Mouse (Mus musculus): Measurements from ENCODE around the gene Cyp39a1.

Gene Cyp39a1

DNA sequence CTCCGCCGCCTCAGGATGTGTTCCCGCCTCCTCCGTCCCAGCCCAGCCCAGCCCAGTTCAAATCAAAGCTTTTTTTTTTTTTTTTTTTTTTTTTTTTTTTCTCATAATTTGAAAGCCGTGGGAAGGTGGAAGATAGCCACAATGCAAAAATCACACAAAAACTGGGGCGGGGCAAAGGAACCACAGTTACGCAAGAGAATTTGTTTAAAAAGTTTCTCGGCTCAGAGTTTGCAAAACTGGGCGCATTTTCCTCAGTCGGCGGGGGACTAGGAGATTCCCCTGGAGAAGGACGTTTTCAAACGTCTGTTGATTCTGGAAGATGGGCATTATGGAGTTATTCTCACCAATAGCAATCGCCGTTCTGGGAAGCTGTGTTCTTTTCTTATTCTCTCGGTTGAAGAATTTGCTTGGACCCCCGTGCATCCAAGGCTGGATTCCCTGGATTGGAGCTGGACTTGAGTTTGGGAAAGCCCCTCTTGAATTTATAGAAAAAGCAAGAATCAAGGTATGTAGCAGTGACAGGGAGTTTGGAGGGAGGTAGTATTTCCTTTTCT is at the start of gene Cyp39a1:
Gene Cyp39a1 (plus strand): TSS at position 136 of the 554 bp plus-strand sequence.
- DNase-seq (ENCODE audit: low spot score), result no peak

DNA sequence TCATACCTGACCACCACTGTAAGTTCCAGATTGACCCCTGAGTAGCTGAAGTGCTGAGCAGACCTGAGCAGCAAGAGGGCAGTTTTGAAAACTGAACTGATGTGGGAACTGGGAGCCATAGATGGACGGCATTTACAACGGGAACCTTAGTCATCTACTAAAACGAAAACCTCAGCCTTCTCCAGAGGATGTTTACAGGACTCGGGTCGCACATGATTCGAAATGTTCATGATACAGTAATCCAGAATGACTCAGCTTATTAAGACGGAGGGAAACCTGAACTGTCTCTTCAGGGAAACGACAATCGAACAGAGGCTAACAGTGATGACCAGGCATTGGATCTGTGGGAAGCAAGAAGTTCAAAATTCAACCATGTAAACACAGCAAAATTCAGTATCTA is 48.1 kb upstream of the Cyp39a1 start:
- DNase-seq (ENCODE audit: low spot score), result no peak

DNA sequence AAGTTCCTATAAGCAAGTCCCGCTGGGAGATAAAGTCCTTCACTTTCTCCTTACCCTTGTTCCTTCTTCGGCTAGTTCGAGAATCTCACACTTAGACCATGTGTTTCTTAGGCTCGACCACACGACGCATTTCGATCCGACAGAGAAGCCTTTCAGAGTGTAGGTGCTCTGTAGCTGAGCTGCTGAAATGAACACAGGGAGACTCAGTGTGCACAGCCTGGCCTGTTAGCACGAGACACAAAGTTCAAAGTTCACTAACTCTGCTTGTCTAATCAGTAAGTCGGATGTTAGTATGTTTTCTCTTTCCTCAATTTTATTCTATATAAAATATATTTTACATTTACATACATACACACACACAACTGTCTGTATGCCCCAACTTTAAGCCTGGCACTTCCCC is 45.1 kb upstream of the Cyp39a1 start:
- no peak for DNase-seq (ENCODE audit: low spot score)

DNA sequence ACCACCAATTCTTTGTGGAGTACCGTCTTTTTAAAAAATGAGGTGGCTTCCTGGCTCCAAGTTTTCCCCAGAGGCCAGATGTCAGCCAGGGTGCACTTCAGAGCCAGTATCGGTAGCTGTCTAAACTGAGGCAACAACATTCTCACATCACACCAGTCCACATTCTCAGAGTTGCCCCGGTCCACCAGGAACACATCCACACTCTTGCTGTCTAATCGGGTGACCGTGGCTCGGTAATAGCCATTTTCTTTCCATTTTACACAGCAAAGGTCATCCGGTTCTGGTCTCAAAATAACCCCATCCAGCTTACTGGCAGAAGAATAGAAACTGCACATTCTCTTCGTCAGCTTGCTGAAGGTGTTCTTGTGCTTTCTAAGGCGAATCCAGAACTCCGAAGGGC is 39.0 kb upstream of the Cyp39a1 start:
- DNase-seq (ENCODE audit: low spot score), result no peak

DNA sequence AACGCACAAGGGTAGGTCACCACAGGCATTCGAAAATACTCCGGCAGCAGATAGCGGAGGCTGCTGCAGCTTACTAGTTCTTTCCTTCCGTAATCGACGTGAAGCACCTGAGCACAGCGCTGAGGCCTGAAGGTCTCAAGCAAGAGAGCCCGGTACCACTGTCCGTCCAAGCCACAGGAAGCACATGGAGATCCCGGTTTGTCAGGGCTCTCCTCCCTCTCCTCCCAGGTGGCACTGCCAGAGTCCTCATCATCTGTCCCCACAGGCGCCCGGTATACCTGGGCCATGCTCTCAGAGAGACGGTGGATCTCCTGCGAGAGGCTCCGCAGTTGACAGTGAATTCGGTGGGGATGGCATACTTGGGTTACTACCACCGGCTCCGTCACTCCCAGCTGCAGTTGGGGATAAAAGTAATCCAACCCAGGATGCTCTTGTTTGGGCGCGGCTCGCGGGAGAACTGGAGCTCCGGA is 38.2 kb upstream of the Cyp39a1 start:
- no peak for DNase-seq (ENCODE audit: low spot score)

DNA sequence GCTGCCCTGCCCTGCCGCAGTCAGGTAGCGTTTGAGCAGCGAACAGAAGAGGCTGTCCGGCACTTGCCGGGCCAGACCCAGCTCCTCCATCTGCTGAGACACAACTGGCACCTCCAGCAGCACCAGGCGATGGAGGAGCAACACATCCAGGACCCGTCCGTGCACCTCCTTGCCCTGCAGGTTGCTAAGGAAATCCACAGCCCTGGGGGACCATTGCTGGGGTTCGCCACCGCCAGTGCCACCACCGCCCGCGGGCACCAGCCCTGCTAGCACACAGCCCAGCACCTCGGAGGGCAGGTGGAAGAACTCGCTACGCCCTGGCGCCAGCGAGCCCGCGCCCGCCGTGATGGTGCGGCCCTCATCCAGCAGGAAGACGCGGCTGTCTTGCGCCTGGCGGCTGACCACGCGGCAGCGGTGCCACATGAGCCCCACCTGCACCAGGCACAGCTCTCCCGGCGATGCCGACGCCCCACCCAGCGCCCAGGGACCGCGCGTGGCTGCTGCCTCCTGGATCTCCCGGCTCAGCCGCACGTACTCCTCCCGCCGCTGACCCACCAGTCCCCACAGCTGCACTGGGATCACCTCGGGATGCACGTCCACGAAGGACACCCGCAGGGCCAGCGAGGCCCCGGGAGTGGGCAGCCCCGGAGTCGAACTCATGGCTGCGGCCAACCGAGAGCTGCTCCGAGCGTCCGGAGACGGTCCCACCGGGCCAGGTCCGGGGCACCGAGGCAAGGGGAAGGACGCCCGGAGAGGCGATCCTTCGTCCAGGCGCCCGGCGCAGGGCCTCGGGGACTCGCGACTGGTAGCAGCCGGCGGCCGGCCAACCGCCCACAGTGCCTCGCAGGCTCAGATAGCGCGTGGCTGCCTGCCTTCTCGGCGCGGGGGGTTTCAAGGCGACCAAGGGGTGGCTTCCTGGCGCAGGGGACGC is 37.5 kb upstream of the Cyp39a1 start, which contains the start of gene Tdrd6:
Gene Tdrd6 (minus strand): TSS at position 804 of the 931 bp plus-strand sequence.
- DNase-seq (ENCODE audit: low spot score), result no peak

DNA sequence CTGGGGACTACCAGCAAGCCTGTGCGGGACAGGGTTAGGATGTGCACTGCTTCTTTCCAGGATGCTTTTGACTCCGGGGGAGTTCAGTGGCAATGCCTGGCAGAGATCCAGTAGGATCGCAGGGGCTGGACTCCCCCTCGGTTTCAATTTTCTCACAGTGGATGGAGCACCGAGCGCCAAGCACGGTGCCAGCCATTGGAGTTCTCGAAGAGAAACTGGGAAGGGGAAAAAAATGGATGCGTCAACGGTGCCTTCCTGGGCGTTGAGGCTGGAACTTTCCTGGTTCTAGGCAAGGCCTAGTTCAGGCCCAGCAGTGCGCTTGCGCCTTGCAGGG is 36.8 kb upstream of the Cyp39a1 start:
- no peak for DNase-seq (ENCODE audit: low spot score)

DNA sequence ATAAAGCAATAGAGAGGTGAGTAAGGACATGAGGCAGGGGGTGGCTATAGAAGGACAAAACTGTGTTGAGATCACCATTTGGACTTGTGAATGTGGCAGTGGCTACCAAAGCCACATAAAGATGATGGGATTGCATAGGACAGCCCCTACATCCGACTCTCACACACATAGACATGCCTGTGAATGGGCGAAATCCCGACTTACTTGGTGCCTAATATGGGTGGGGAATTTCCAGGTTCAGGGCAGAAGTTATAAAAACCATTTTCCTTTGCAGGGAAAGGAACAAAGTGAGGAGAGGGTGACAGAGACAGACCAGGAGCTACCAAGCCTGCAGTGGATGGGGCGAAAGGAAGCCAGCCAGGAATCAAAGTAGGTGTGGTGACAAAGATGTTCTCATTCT is 30.1 kb upstream of the Cyp39a1 start:
- no peak for DNase-seq (ENCODE audit: low spot score)

DNA sequence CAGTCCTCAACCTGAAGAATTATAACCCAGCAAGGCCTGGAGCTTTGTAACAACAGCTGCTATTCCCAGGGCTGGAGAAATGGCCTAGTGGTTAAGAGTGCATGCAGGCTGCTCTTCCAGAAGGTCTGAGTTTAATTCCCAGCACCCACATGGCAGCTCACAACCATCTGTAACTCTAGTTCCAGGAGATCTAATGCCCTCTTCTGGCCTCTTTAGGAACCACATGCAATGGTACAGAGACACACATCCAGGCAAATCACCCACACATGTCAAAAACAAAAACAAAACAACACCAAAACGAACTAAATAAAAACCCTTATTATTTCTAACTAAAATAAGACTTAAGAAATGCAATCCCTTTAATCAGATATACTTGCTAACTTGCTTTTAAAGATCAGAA is 26.4 kb upstream of the Cyp39a1 start:
- no peak for DNase-seq (ENCODE audit: low spot score)

DNA sequence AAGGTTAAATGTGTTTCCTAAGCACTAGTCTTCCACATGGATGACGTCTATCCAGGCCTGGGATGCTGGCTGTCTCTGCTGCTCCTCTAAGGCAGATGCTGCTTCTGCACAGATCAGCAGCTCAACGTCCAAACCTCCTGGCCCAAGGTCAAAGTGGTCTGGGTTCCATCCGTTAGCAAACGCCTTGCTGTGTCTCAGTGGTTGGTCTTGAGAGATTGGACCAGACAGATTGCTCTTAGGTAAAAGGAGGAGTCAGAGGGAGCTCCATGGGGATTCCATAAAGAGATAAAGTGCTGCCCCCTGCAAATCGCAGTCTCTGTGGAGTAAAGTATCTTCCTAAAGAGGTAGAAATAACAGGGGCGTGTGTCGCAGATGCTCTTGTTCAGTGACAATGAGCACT is 24.0 kb upstream of the Cyp39a1 start:
- DNase-seq (ENCODE audit: low spot score), result no peak

DNA sequence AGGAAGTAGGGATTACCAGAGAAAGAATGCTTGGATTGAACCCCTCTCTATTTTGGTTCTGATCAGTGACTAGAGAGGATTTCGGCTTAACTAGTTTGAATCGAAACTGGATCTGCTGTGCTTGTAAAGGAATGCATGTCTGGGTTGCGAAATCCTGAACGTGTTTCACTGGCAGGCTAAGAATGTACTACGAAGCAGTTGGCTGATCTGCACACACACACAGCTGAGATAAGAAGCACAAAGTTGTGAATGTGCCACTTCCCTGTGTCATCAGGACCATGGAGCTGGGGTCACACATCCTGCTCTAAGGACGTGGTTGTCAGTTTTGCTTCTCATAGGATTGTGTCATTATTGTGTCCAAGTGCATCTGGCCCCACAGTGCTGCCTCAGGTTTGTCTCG is 22.9 kb upstream of the Cyp39a1 start:
- no peak for DNase-seq (ENCODE audit: low spot score)

DNA sequence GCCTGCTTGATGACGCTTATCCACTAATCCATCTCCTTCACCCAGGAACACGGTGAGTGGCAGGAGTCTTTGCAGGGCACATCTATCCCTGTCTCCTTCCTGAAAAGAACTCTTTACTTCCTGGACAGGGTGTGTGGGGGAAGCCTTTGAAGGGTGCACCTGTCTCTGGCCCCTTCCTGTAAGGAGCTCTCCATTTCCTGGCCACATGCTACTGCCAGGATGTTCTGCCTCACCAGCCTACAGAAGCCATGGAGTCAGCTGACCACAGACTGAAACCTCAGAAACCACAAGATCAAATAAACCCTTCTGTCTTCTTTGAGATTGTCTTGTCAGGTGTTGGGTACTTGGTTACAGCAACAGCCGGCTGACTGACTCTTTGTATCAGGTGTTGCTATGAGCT is 22.1 kb upstream of the Cyp39a1 start:
- DNase-seq (ENCODE audit: low spot score), result no peak

DNA sequence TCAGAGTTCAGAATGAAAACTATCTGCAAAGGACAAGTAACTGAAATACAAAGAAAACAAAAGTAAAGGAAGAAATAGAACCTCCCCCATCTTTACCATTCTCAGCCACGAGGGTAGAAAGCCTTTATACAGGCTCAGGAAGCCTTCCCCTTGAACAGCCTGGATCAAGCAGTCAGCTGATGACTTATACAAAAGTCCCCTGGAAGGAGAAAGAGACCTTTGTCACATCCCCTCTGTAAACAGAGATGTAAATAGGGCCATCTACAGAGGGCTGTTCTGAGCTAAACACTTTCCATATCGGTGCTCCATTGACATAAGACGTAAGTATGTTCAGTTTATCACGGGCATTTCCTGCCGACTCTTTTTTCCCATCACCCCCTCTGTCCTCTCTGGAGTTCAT is 20.3 kb upstream of the Cyp39a1 start:
- DNase-seq (ENCODE audit: low spot score), result no peak

DNA sequence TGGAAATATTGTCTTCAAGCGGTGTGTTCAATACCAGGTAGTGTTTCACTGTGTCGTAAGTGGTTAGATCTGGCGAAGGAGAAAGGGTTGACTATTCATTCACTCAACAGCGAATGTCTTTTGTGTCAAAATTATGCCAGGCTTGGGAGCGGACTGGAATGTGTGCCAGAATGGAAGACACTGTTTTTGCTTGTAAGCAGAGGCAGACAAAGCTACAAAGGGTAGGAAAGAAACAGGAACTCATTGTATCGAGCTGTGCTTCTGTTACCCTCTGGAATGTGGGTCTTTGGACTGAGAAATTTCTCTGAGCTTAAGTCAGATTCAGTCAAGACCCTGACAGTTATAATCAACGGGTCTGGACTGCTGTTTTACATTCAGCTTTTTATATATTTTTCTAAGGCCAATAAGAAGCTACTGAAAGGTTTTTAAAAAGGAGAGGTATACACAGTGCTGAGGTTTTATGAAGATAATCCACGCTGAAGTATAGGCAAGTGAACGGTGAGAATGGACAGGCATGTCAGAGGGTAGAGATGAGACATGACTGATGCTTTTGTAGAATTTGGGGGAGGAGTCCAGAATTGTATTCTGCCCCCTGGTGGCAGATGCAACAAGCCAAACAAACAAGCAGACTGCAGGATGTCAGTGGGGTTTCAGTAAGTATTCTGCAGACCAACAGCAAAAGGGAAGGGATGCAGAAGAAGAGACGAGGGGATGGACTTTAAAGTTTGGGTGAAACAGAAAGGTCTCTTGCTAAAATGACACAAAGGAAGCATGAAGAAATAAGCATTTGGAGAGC is 17.4 kb upstream of the Cyp39a1 start:
- no peak for DNase-seq (ENCODE audit: low spot score)

DNA sequence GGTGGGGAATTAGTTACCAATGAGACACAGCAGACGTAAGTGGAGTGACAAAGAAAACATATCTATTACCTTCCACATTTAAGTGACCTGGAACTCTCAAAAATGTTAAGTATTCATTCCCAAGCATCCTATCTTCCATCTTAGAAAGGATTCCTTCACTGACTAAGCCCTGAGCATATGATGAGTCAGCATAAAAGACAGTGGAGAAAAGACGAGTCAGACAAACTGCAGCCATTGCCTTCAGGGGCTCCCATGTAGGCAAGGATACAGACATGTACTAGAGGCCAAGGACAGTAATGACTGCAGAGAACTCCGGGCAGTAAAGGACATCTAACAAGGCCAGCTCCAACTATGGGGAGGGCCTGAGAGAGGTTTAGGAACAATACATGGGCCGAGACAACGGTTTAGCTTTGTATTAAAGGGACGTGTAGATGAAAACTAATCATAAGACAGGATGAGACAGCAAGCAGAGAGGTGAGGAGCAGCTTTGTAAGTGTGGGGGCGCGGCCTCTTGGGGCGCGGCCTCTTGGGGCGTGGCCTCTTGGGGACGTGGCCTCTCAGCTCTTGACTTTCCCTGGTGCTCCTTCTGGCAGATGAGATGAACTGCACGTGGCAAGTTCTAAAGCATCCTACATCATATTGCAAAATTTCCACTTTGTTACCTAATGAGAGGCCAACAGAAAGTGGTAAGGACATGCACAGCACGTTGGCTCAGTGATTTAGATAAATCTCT is 15.7 kb upstream of the Cyp39a1 start:
- no peak for DNase-seq (ENCODE audit: low spot score)

DNA sequence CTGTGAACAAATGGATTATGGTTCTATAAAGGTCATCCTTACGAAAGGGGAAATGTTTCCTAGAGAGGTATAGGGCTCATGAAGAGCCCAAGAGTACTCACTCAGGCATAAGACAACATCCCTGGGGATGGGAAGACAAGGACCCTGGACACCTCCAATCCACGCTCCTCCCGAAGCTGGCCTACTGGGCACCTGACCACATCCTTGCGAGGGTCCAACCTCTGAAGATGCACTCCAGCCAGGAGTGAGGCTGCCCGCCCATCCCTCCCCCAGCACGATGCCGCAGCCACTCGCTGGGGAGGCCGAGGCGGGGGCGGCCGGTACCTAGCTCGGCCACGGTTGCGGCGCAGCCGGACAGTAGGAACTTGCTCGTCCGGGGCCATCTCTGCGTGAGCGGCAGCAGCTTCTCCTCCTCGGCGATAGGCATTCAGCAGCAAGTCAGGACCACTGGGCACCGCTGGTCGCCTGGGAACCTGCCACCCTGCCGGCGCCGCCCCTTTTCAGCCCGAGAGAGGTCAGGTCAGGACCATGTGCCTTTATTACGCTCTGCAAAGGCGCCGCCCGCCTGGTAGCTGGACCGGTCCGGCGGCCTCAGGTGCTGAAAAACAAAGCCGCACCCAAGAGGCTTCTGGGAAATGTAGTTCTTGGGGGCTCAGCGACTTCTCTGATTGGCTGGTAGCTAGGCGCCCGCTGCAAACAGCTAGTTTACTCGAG is 492 bp upstream of the Cyp39a1 start, which contains the start of gene Slc25a27:
Gene Slc25a27 (minus strand): TSS at position 639 of the 714 bp plus-strand sequence.
- peak; percentile 82 for DNase-seq (ENCODE audit: low spot score)

DNA sequence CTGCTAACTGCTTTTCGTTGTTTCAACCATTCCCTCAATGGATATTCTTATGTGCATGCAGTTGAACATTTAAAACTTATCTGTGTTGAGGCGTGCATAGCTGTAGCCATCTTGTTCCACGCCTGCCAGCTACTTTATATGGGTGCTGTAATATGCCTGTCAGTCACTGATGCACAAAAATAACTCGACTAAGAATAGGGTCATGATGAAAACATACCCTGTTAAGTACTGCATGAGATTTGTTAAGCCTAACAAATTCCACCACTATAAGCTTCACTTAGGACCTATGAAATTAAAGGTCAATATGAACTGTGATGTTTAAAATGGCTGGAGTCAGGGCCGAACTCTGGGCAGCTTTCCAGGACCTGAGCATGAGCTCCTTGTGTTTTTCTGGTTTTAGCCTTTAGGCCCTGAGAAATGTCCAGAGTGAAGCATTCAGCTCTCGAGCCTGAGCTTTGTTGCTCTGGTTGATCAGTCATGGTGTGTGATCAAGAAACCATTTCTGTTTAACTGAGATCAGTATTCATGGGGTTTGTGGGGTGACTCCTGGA is 2.0 kb downstream of the Cyp39a1 start:
- DNase-seq (ENCODE audit: low spot score), result no peak

DNA sequence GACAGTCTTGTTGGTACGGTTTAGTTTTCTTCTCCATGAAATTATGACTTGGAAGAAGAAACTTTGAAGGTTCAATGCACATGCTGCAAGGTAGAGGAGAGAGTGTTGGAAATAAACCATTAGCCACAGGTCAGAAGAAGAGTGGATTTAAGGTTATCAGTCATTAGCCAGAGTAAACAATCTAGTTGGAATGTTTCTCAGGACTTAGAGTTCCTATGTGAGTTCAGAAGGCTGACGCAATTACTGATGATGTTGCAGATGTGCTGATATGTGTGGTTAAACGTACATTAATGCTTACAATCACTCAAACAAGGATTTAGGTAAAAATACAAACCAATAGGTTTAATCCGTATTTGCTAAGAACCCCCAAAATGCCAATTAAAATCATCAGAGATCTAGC is 4.7 kb downstream of the Cyp39a1 start:
- no peak for DNase-seq (ENCODE audit: low spot score)

DNA sequence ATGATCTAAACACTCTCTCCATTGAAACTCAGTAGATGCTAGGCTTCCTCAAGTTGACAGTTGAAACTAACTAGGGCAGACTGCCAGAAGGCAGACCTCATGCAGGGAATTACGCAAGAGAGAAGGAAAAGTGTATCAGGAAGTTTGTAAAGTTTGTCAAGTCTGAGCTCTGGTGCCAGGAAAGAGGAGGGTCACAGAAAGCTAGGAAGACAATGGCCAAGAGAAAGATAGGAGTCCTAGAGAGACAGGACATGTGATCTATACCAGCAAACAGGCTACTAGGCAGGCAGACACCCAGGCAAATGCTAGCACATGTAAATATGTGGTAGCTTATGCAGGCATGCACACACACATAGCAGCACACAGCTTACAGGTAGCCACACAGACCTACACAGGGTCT is 8.0 kb downstream of the Cyp39a1 start:
- DNase-seq (ENCODE audit: low spot score), result no peak

DNA sequence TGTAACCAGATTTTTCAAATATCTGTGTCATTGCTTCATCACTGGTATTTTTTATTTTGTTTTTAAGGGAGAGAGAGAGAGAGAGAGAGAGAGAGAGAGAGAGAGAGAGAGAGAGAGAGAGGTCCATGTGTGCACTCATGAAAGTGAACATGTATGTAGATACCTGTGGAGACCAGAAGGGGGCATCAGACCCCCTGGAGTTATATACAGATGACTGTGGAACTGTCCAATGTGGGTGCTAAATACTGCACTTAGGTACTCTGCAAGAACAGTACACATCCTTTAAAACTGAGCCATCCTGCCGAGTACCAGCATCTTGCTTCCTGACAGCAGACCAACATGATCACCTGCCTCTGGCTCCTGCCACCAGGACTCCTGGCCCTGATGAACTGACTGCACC is 9.0 kb downstream of the Cyp39a1 start:
- DNase-seq (ENCODE audit: low spot score), result no peak

DNA sequence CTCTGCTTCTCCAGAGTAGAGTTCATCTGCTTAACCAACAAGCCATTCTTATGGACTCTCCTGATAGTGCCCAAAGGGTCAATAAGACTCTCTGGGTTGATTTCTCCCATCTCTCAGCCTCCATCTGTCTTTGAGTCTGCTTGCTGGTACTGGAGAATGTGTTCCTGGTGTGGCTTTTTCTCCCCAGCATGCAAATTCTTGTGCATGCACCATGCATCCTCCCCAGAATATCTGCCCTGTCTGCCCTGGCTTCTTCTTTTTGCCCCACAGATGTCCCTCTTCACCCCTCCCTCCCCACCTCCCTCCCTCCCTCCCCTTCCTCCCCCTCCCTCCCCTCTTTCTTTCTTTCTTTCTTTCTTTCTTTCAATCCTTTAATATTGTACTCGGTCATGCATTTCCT is 10.1 kb downstream of the Cyp39a1 start:
- no peak for DNase-seq (ENCODE audit: low spot score)
